Mouse (Mus musculus) midbrain, embryonic 16.5 days (tissue): Measurements from ENCODE around the gene Amn. TPM values are rescaled to one million over a fixed set of nuclear protein-coding genes. Genes with fewer than 3 reads are reported as not detected.

ENCODE experiments used
- ATAC-seq: fragments of 200-750 bp; cut with Nextera tagmentation; 2 replicates; pipeline ENCODE4 v1.8.0; 2017; ENCODE audit warnings: moderate TSS enrichment
- H3K27ac ChIP-seq: fragments of 300-500 bp; sonication (generic); 2 replicates; pipeline ENCODE4 v1.5.1; 2014; ENCODE audit warnings: mild to moderate bottlenecking, low read length, mixed read lengths
- H3K27me3 ChIP-seq: fragments of 300-500 bp; sonication (generic); 2 replicates; pipeline ENCODE4 v1.6.1; 2014; ENCODE audit warnings: low read depth, low read length, mixed read lengths; ENCODE audit not compliant: control insufficient read depth, insufficient read depth
- H3K36me3 ChIP-seq: fragments of 300-500 bp; sonication (generic); 2 replicates; pipeline ENCODE4 v1.6.1; 2014; ENCODE audit warnings: mild to moderate bottlenecking, low read length, moderate library complexity, mixed read lengths; ENCODE audit not compliant: control insufficient read depth, insufficient read depth
- H3K4me1 ChIP-seq: fragments of 300-500 bp; sonication (generic); 2 replicates; pipeline ENCODE4 v1.6.1; 2014; ENCODE audit warnings: mild to moderate bottlenecking, low read length, mixed read lengths; ENCODE audit not compliant: control insufficient read depth, insufficient read depth
- H3K4me2 ChIP-seq: fragments of 300-500 bp; sonication (generic); 2 replicates; pipeline ENCODE4 v1.6.1; 2014; ENCODE audit warnings: mild to moderate bottlenecking, low read length, mixed read lengths
- H3K4me3 ChIP-seq: fragments of 300-500 bp; sonication (generic); 2 replicates; pipeline ENCODE4 v1.5.1; 2014; ENCODE audit warnings: low read depth, mild to moderate bottlenecking, low read length, moderate library complexity, mixed read lengths
- H3K9ac ChIP-seq: fragments of 300-500 bp; sonication (generic); 2 replicates; pipeline ENCODE4 v1.6.1; 2014; ENCODE audit warnings: low read depth, low read length, mixed read lengths
- H3K9me3 ChIP-seq: fragments of 300-500 bp; sonication (generic); replicated peaks from 2 replicates; pipeline ENCODE4 v1.6.1; 2014; ENCODE audit warnings: mild to moderate bottlenecking, low read length, mixed read lengths; ENCODE audit not compliant: control insufficient read depth, poor library complexity, severe bottlenecking
- WGBS: fragments of 180-500 bp; shearing (Covaris S2); extraction: QIAGEN DNeasy Blood & Tissue Kit; methylation state at CpG from one replicate; pipeline ENCODE4 v1.1.7; 2014; 5-methylcytosine and 5-hydroxymethylcytosine counted together
- polyA plus RNA-seq: library from polyadenylated mRNA; unstranded; fragments of >200 nt; fragmentation: Nextera tagmentation; extraction: Ambion mirVana; gene quantifications from 2 replicates; pipeline ENCODE4 v1.2.1, GENCODE M21; 2015

The Amn gene
- polyA plus RNA-seq, 1 experiment from 2014 or later, result 29.5 TPM

- Histone ChIP-seq H3K4me3 (peak overlapping the region; percentile 49), H3K9ac (peak overlapping the region; percentile 66), H3K36me3 (no peaks in the 10 kb centered on the region), H3K27me3 (peaks cover 76% of the 10 kb centered on the region), H3K4me1 (peaks cover 13% of the 10 kb centered on the region), H3K27ac (no peak overlapping the region), H3K9me3 (0 out of 2 replicates have a peak, but pooled peaks cover 1% of the 10 kb centered on the region), H3K4me2 (peak overlapping the region; percentile 74)
- 4% methylated on average over 28 of the region's 28 CpGs for WGBS
- ATAC-seq, result peak; percentile 34; the same call in 1 of the 2 replicates
Observed at GRCm38 (mm10) chr12:111274006-111274405, 3.1 kb downstream of the Amn start.

- H3K27me3 ChIP-seq, result peaks cover 75% of the 10 kb centered on the region
- peak overlapping the region; percentile 49 for H3K4me3 ChIP-seq
- peak overlapping the region; percentile 74 for H3K4me2 ChIP-seq
- ATAC-seq, result peak; percentile 25
- peak overlapping the region; percentile 66 for H3K9ac ChIP-seq
- no peaks in the 10 kb centered on the region for H3K36me3 ChIP-seq
- H3K9me3 ChIP-seq, result 0 out of 2 replicates have a peak, but pooled peaks cover 3% of the 10 kb centered on the region
- H3K4me1 ChIP-seq, result peaks cover 13% of the 10 kb centered on the region
- WGBS, result 2% methylated on average over 77 of the region's 80 CpGs
- no peak overlapping the region for H3K27ac ChIP-seq
Observed at GRCm38 (mm10) chr12:111274447-111275149, 3.7 kb downstream of the Amn start.

- no peaks in the 10 kb centered on the region for H3K36me3 ChIP-seq
- peaks cover 13% of the 10 kb centered on the region for H3K4me1 ChIP-seq
- H3K9me3 ChIP-seq, result 0 out of 2 replicates have a peak, but pooled peaks cover 3% of the 10 kb centered on the region
- WGBS, result 3% methylated on average over 55 of the region's 58 CpGs
- H3K9ac ChIP-seq, result peak overlapping the region; percentile 66
- H3K27me3 ChIP-seq, result peaks cover 68% of the 10 kb centered on the region
- H3K4me2 ChIP-seq, result peak overlapping the region; percentile 74
- peak; percentile 19; the same call in 1 of the 2 replicates for ATAC-seq
- H3K27ac ChIP-seq, result no peak overlapping the region
- peak overlapping the region; percentile 49 for H3K4me3 ChIP-seq
Observed at GRCm38 (mm10) chr12:111275150-111275841, 4.4 kb downstream of the Amn start.

GRCm38 (mm10) chr12:111276371-111276770, 5.5 kb downstream of the Amn start:
- WGBS, result 55% methylated on average over 6 of the region's 6 CpGs

GRCm38 (mm10) chr12:111283573-111283972, 12.7 kb downstream of the Amn start:
- ATAC-seq, result no peak
- 57% methylated on average over 4 of the region's 4 CpGs for WGBS
- Histone ChIP-seq H3K9ac (no peak overlapping the region), H3K4me1 (peaks cover 7% of the 10 kb centered on the region; the same call in 1 of the 2 replicates), H3K4me2 (no peak overlapping the region), H3K4me3 (no peak overlapping the region), H3K9me3 (0 out of 2 replicates have a peak, but pooled peaks cover 3% of the 10 kb centered on the region), H3K36me3 (0 out of 2 replicates have a peak, but pooled peaks cover 2% of the 10 kb centered on the region), H3K27ac (no peak overlapping the region), H3K27me3 (no peaks in the 10 kb centered on the region; the same call in 1 of the 2 replicates)

More at GRCm38 (mm10) chr12:111276371-111276770, 5.5 kb downstream of the Amn start:
- Histone ChIP-seq H3K4me2 (no peak overlapping the region), H3K4me3 (no peak overlapping the region), H3K36me3 (no peaks in the 10 kb centered on the region), H3K9ac (no peak overlapping the region), H3K9me3 (0 out of 2 replicates have a peak, but pooled peaks cover 3% of the 10 kb centered on the region), H3K27me3 (peaks cover 57% of the 10 kb centered on the region), H3K27ac (no peak overlapping the region), H3K4me1 (peaks cover 13% of the 10 kb centered on the region)
- ATAC-seq, result no peak

GRCm38 (mm10) chr12:111284532-111284931, 13.6 kb downstream of the Amn start:
- Histone ChIP-seq H3K4me2 (peak overlapping the region; percentile 23; the same call in 1 of the 2 replicates), H3K27me3 (no peaks in the 10 kb centered on the region), H3K9ac (peak overlapping the region; percentile 41), H3K36me3 (0 out of 2 replicates have a peak, but pooled peaks cover 2% of the 10 kb centered on the region), H3K4me1 (peaks cover 7% of the 10 kb centered on the region; the same call in 1 of the 2 replicates), H3K9me3 (no peaks in the 10 kb centered on the region), H3K4me3 (no peak overlapping the region), H3K27ac (no peak overlapping the region)
- ATAC-seq, result no peak
- WGBS, result 23% methylated on average over 10 of the region's 10 CpGs

GRCm38 (mm10) chr12:111293025-111293424, 22.1 kb downstream of the Amn start:
- H3K9ac ChIP-seq, result no peak overlapping the region
- no peaks in the 10 kb centered on the region for H3K9me3 ChIP-seq
- peaks cover 33% of the 10 kb centered on the region for H3K36me3 ChIP-seq
- WGBS, result 98% methylated on average over 12 of the region's 12 CpGs
- no peak overlapping the region for H3K4me3 ChIP-seq
- ATAC-seq, result no peak
- H3K4me2 ChIP-seq, result no peak overlapping the region
- H3K27me3 ChIP-seq, result no peaks in the 10 kb centered on the region
- no peaks in the 10 kb centered on the region for H3K4me1 ChIP-seq
- no peak overlapping the region for H3K27ac ChIP-seq

- no peak overlapping the region for H3K4me3 ChIP-seq
- H3K4me1 ChIP-seq, result no peaks in the 10 kb centered on the region
- no peak overlapping the region for H3K27ac ChIP-seq
- H3K9ac ChIP-seq, result no peak overlapping the region
- no peaks in the 10 kb centered on the region for H3K27me3 ChIP-seq
- WGBS, result 94% methylated on average over 27 of the region's 27 CpGs
- no peak for ATAC-seq
- no peaks in the 10 kb centered on the region for H3K9me3 ChIP-seq
- H3K4me2 ChIP-seq, result no peak overlapping the region
- peaks cover 51% of the 10 kb centered on the region for H3K36me3 ChIP-seq
Observed at GRCm38 (mm10) chr12:111301322-111302017, 30.6 kb downstream of the Amn start.
